Mouse (Mus musculus): ENCODE measurements around the gene Cyb5d1.

Cyb5d1 gene

GRCm38 (mm10) chr11:69346441-69346840, 49.0 kb downstream of the Cyb5d1 start:
- DNase-seq = no peak
